In the genomic region with DNA sequence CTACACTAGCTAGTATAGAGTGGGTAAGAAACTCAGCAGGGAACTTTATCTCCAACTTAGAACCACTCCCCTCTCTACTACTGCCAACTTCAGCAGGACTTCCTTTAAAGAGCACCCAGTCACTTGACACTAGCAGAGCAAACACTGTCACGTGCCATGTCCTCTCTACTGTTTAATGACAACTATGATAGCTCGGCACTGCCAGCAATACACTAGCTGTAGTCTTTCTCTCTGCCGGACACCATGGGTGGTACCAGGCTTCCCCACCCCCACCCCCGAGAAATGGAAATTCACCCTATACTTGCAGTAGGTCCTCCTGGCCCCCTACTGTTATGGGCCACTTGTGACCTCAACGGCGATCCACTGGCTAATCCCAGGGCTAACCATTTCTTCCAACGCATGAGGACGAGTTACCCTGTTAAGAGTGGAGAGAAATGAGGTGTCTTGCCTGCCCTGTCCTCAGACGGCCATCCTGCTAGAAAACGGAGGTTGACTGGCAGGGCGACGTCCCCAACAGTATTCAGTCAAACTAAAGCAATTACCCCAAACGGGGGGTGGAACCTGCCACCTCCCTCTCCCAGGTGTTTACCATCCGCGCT, we compare ENCODE assay signal across 8 mouse cellular contexts. TPM values are rescaled to one million over a fixed set of nuclear protein-coding genes. Genes with fewer than 3 reads are reported as not detected.
A peak's percentile ranks its signal among the peaks of the same experiment; 100 is the strongest.
DNase-seq lines count a peak whose midpoint lies in the region; ATAC-seq and TF ChIP-seq lines count a peak whose summit lies in the region.

No protein-coding gene starts in this region.

- H3K79me2 ChIP-seq in liver, adult 2 months (ENCODE audit: control insufficient read depth, insufficient read depth, low read length) = peaks cover 18% of the 10 kb centered on the region

- no peak for TF ChIP-seq POLR2A in liver, adult 2 months (IDR thresholded peaks at IDR 0.05; ENCODE audit: extremely low read depth, insufficient read depth, low read length)

- H3K4me3 ChIP-seq in ES-E14 (ENCODE audit: insufficient read depth in 1 of 2, low read depth in 1 of 2, low read length in 2 of 2, poor library complexity in 1 of 2, severe bottlenecking in 1 of 2) = peak overlapping the region; percentile 64 to 82
- peak overlapping the region; percentile 78 for H3K4me3 ChIP-seq in embryonic facial prominence, embryonic 15.5 days (replicated peaks)
- peak overlapping the region; percentile 78 for H3K4me3 ChIP-seq in hindbrain, embryonic 12.5 days
- peak overlapping the region; percentile 63 for H3K4me3 ChIP-seq in liver, adult 2 months (ENCODE audit: insufficient read depth, low read depth, low read length)

- no peaks in the 10 kb centered on the region for H3K9me3 ChIP-seq in ES-E14 (ENCODE audit: control insufficient read depth, insufficient read depth, low read depth, low read length)
- no peaks in the 10 kb centered on the region for H3K9me3 ChIP-seq in embryonic facial prominence, embryonic 15.5 days (replicated peaks)
- H3K9me3 ChIP-seq in hindbrain, embryonic 12.5 days (replicated peaks) = no peaks in the 10 kb centered on the region

- under 1% methylated on average over 15 of the region's 15 CpGs for WGBS in embryonic facial prominence, embryonic 15.5 days
- 1% methylated on average over 15 of the region's 15 CpGs for WGBS in hindbrain, embryonic 12.5 days
- WGBS in liver, adult 2 months = under 1% methylated on average over 15 of the region's 15 CpGs

- H3K9ac ChIP-seq in ES-E14 (ENCODE audit: insufficient read depth, low read depth, low read length, poor library complexity, severe bottlenecking) = peak overlapping the region; percentile 98
- peak overlapping the region; percentile 93 for H3K9ac ChIP-seq in embryonic facial prominence, embryonic 15.5 days
- peak overlapping the region; percentile 85 for H3K9ac ChIP-seq in hindbrain, embryonic 12.5 days
- H3K9ac ChIP-seq in liver, adult 2 months (ENCODE audit: low read depth, low read length) = peak overlapping the region; percentile 84

- ATAC-seq in embryonic facial prominence, embryonic 15.5 days (ENCODE audit: insufficient number of reproducible peaks, low FRiP score, low TSS enrichment, low read depth) = 0 out of 2 replicates have a peak, but pooled peaks have one; percentile 0
- ATAC-seq in hindbrain, embryonic 12.5 days (ENCODE audit: low FRiP score) = peak; percentile 55
- ATAC-seq in monocyte, adult 5-6 weeks (replicated peaks; ENCODE audit: insufficient number of reproducible peaks, low FRiP score, low TSS enrichment, poor library complexity, severe bottlenecking) = peak; percentile 61

- TF ChIP-seq CTCF in liver, adult 2 months (IDR thresholded peaks at IDR 0.05; ENCODE audit: low read depth, low read length) = no peak

- in situ Hi-C loops in ES-E14 (cut with MboI; ENCODE audit: low sequenced_read_pairs in 2 of 2, unreplicated experiment in 2 of 2) = no loop called here

- H3K36me3 ChIP-seq in ES-E14 (ENCODE audit: control insufficient read depth, insufficient read depth, low read length, poor library complexity, severe bottlenecking) = peaks cover 30% of the 10 kb centered on the region
- H3K36me3 ChIP-seq in embryonic facial prominence, embryonic 15.5 days = peaks cover 30% of the 10 kb centered on the region
- H3K36me3 ChIP-seq in hindbrain, embryonic 12.5 days = peaks cover 36% of the 10 kb centered on the region
- H3K36me3 ChIP-seq in liver, adult 2 months (ENCODE audit: control insufficient read depth, insufficient read depth, low read length) = peaks cover 21% of the 10 kb centered on the region; the same call in 1 of the 2 replicates

- peak overlapping the region; percentile 81 for H3K4me2 ChIP-seq in embryonic facial prominence, embryonic 15.5 days (replicated peaks)
- peak overlapping the region; percentile 85 for H3K4me2 ChIP-seq in hindbrain, embryonic 12.5 days (replicated peaks)

- no peaks in the 10 kb centered on the region for H3K27me3 ChIP-seq in embryonic facial prominence, embryonic 15.5 days
- no peaks in the 10 kb centered on the region for H3K27me3 ChIP-seq in hindbrain, embryonic 12.5 days
- H3K27me3 ChIP-seq in liver, adult 2 months (ENCODE audit: control insufficient read depth, insufficient read depth, low read length) = no peaks in the 10 kb centered on the region

- peaks cover 8 to 21% of the 10 kb centered on the region in 2 experiments; a peak in 3 of 4 replicates for H3K4me1 ChIP-seq in ES-E14 (ENCODE audit: control insufficient read depth in 2 of 2, insufficient read depth in 2 of 2, low read length in 2 of 2, poor library complexity in 1 of 2)
- H3K4me1 ChIP-seq in embryonic facial prominence, embryonic 15.5 days = peaks cover 22% of the 10 kb centered on the region
- H3K4me1 ChIP-seq in hindbrain, embryonic 12.5 days = peaks cover 9% of the 10 kb centered on the region
- peaks cover 14% of the 10 kb centered on the region for H3K4me1 ChIP-seq in liver, adult 2 months (ENCODE audit: control insufficient read depth, insufficient read depth, low read length)

- H3K27ac ChIP-seq in ES-E14 (ENCODE audit: insufficient read depth, low read depth, low read length, poor library complexity, severe bottlenecking) = peak overlapping the region; percentile 92; the same call in 1 of the 2 replicates
- peak overlapping the region; percentile 98 for H3K27ac ChIP-seq in embryonic facial prominence, embryonic 15.5 days (replicated peaks)
- H3K27ac ChIP-seq in hindbrain, embryonic 12.5 days = peak overlapping the region; percentile 97
- peak overlapping the region; percentile 90 for H3K27ac ChIP-seq in liver, adult 2 months (replicated peaks; ENCODE audit: insufficient read depth, low read depth, low read length)

- peak; percentile 71 for DNase-seq in adrenal gland, adult 2 months
- DNase-seq in adrenal gland, postnatal 4 days (ENCODE audit: low spot score in 2 of 2) = no peak
- no peak for DNase-seq in ES-E14 (ENCODE audit: low read depth, low spot score)
- DNase-seq in liver, adult 2 months (ENCODE audit: extremely low read depth, low read depth, low spot score) = peak; percentile 96
- DNase-seq in ovary, postnatal 10 days (ENCODE audit: low spot score) = no peak

TF ChIP-seq in ES-E14, 5 proteins besides CTCF, POLR2A, EP300 and RAD21:
- no peak for TF ChIP-seq HCFC1 (IDR thresholded peaks at IDR 0.05; ENCODE audit: borderline replicate concordance, insufficient read depth, low read length)
- TF ChIP-seq CHD2 (IDR thresholded peaks at IDR 0.05; ENCODE audit: low read depth, low read length) = no peak
- TF ChIP-seq ZNF384 (IDR thresholded peaks at IDR 0.05; ENCODE audit: low read depth, low read length) = no peak
- TF ChIP-seq MAFK (IDR thresholded peaks at IDR 0.05; ENCODE audit: insufficient read depth, low read depth, low read length) = no peak
- TF ChIP-seq ZC3H11A (IDR thresholded peaks at IDR 0.05; ENCODE audit: borderline replicate concordance, low read depth, low read length) = no peak

RNA-seq across cellular contexts. Expression of a gene that starts 0.6 kb away (rescaled TPM):
- 10 to 100 TPM; 45.1 to 88.0 TPM for total RNA-seq in adrenal gland, adult 2 months (2021)
- 71.5 and 72.1 TPM in 2 replicates for polyA plus RNA-seq in adrenal gland, adult 2 months (2012; rRNA removed)
- total RNA-seq in adrenal gland, postnatal 4 days (2021) = 10 to 100 TPM; 34.5 to 35.7 TPM
- 24.6 and 30.7 TPM in 2 replicates for total RNA-seq in ES-E14 (2012; rRNA removed)
- polyA plus RNA-seq in embryonic facial prominence, embryonic 15.5 days (2015; fragmentation: Nextera tagmentation; extraction: Ambion mirVana) = 36.6 and 38.9 TPM in 2 replicates
- 34.1 and 36.2 TPM in 2 replicates for polyA plus RNA-seq in hindbrain, embryonic 12.5 days (2016; fragmentation: Nextera tagmentation; extraction: Ambion mirVana)
- 24.6 and 33.1 TPM in 2 replicates for total RNA-seq in liver, adult 2 months (2014; rRNA removed)
- polyA plus RNA-seq in liver, adult 2 months (2012; rRNA removed) = 17.9 and 31.4 TPM in 2 replicates
- total RNA-seq in monocyte, adult 5-6 weeks (2017) = 20.4 to 40.6 TPM (median 27.9 TPM) in 3 replicates

RNA-seq across cellular contexts. Expression of a gene that starts 21.7 kb away (rescaled TPM):
- 1 to 10 TPM; 1.7 to 2.6 TPM for total RNA-seq in adrenal gland, adult 2 months (2021)
- 10.6 and 12.5 TPM in 2 replicates for polyA plus RNA-seq in adrenal gland, adult 2 months (2012; rRNA removed)
- 1 to 10 TPM; 5.4 to 6.6 TPM for total RNA-seq in adrenal gland, postnatal 4 days (2021)
- 9.0 and 16.5 TPM in 2 replicates for total RNA-seq in ES-E14 (2012; rRNA removed)
- 2.8 and 3.8 TPM in 2 replicates for polyA plus RNA-seq in embryonic facial prominence, embryonic 15.5 days (2015; fragmentation: Nextera tagmentation; extraction: Ambion mirVana)
- 1.2 and 1.5 TPM in 2 replicates for polyA plus RNA-seq in hindbrain, embryonic 12.5 days (2016; fragmentation: Nextera tagmentation; extraction: Ambion mirVana)
- total RNA-seq in liver, adult 2 months (2014; rRNA removed) = 1.6 and 1.9 TPM in 2 replicates
- 3.9 and 4.3 TPM in 2 replicates for polyA plus RNA-seq in liver, adult 2 months (2012; rRNA removed)
- total RNA-seq in monocyte, adult 5-6 weeks (2017) = not detected in 3 replicates

RNA-seq across cellular contexts. Expression of a gene that starts 30.1 kb away (rescaled TPM):
- 10 to 100 TPM; 27.2 to 33.0 TPM for total RNA-seq in adrenal gland, adult 2 months (2021)
- polyA plus RNA-seq in adrenal gland, adult 2 months (2012; rRNA removed) = 48.2 and 51.1 TPM in 2 replicates
- 10 to 100 TPM; 33.3 to 37.8 TPM for total RNA-seq in adrenal gland, postnatal 4 days (2021)
- 5.7 and 7.8 TPM in 2 replicates for total RNA-seq in ES-E14 (2012; rRNA removed)
- polyA plus RNA-seq in embryonic facial prominence, embryonic 15.5 days (2015; fragmentation: Nextera tagmentation; extraction: Ambion mirVana) = 42.7 and 43.4 TPM in 2 replicates
- 44.1 and 47.7 TPM in 2 replicates for polyA plus RNA-seq in hindbrain, embryonic 12.5 days (2016; fragmentation: Nextera tagmentation; extraction: Ambion mirVana)
- total RNA-seq in liver, adult 2 months (2014; rRNA removed) = 6.9 and 9.3 TPM in 2 replicates
- polyA plus RNA-seq in liver, adult 2 months (2012; rRNA removed) = 19.3 and 21.6 TPM in 2 replicates
- total RNA-seq in monocyte, adult 5-6 weeks (2017) = 7.0 to 8.1 TPM (median 7.1 TPM) in 3 replicates

RNA-seq across cellular contexts. Expression of a gene that starts 30.5 kb away (rescaled TPM):
- 100 to 1,000 TPM in 1 of 2 experiments, 10 to 100 TPM in 1; 91.3 to 109 TPM for total RNA-seq in adrenal gland, adult 2 months (2021)
- polyA plus RNA-seq in adrenal gland, adult 2 months (2012; rRNA removed) = 16.7 and 18.2 TPM in 2 replicates
- 100 to 1,000 TPM; 113 to 118 TPM for total RNA-seq in adrenal gland, postnatal 4 days (2021)
- total RNA-seq in ES-E14 (2012; rRNA removed) = 106 and 133 TPM in 2 replicates
- 175 and 181 TPM in 2 replicates for polyA plus RNA-seq in embryonic facial prominence, embryonic 15.5 days (2015; fragmentation: Nextera tagmentation; extraction: Ambion mirVana)
- polyA plus RNA-seq in hindbrain, embryonic 12.5 days (2016; fragmentation: Nextera tagmentation; extraction: Ambion mirVana) = 205 and 207 TPM in 2 replicates
- total RNA-seq in liver, adult 2 months (2014; rRNA removed) = 63.4 and 65.4 TPM in 2 replicates
- polyA plus RNA-seq in liver, adult 2 months (2012; rRNA removed) = 11.8 and 12.3 TPM in 2 replicates
- 92.3 to 107 TPM (median 102 TPM) in 3 replicates for total RNA-seq in monocyte, adult 5-6 weeks (2017)

Comparison
In these comparisons a context has a peak if more than half of its experiments do, and no peak if none do; other contexts are left out.
1. DNase-seq: peak in adrenal gland, adult 2 months (single experiment) and liver, adult 2 months (single experiment); none in adrenal gland, postnatal 4 days (0 of 2), ES-E14 (single experiment) and ovary, postnatal 10 days (single experiment).
2. ATAC-seq: peak in every context shown above with its lines; median percentile 61 in monocyte, adult 5-6 weeks; 55 in hindbrain, embryonic 12.5 days; 0 in embryonic facial prominence, embryonic 15.5 days.
3. Peak in every context shown above with its lines, with median percentiles within 50 percentile points of each other: H3K27ac ChIP-seq, H3K4me3 ChIP-seq and H3K9ac ChIP-seq.